Mouse (Mus musculus): Measurements from ENCODE around the gene Fignl1. TPM values are rescaled to one million over a fixed set of nuclear protein-coding genes. Genes with fewer than 3 reads are reported as not detected.

The Fignl1 gene
- total and polyA plus RNA-seq, 2 experiments from 2014 or later = 10.8 to 12.0 TPM

GRCm38 (mm10) chr11:11836713-11837370, 28.1 kb upstream of the Fignl1 start:
- Histone ChIP-seq H3K4me2 (ENCODE audit: low read depth, low read length) (peak overlapping the region; percentile 53), H3K9me3 (replicated peaks; ENCODE audit: control insufficient read depth, low read length) (no peaks in the 10 kb centered on the region), H3K36me3 (replicated peaks; ENCODE audit: control insufficient read depth, insufficient read depth, low read length) (no peaks in the 10 kb centered on the region), H3K27me3 (ENCODE audit: control insufficient read depth, insufficient read depth, low read length) (no peaks in the 10 kb centered on the region), H3K4me1 (ENCODE audit: control insufficient read depth, insufficient read depth) (peaks cover 56% of the 10 kb centered on the region), H3K4me3 (ENCODE audit: low read depth, low read length) (peak overlapping the region; percentile 18), H3K9ac (replicated peaks; ENCODE audit: low read depth, low read length) (peak overlapping the region; percentile 55), H3K27ac (ENCODE audit: low read depth) (peak overlapping the region; percentile 81)
- TF ChIP-seq EP300 (IDR thresholded peaks at IDR 0.05; ENCODE audit: low read depth) (no peak), CTCF (IDR thresholded peaks at IDR 0.05; ENCODE audit: low read depth) (no peak)
- WGBS = 7% methylated on average over 18 of the region's 18 CpGs
- ATAC-seq (ENCODE audit: insufficient read depth, low read depth) (peak; percentile 64), DNase-seq (ENCODE audit: low spot score) (no peak)

GRCm38 (mm10) chr11:11836262-11836661, 27.5 kb upstream of the Fignl1 start:
- 13% methylated on average over 8 of the region's 8 CpGs for WGBS
- 0 out of 2 replicates have a peak overlapping the region, but pooled peaks have one; percentile 18 for H3K4me3 ChIP-seq (ENCODE audit: low read depth, low read length)
- H3K27me3 ChIP-seq (ENCODE audit: control insufficient read depth, insufficient read depth, low read length) = no peaks in the 10 kb centered on the region
- no peak for ATAC-seq (ENCODE audit: insufficient read depth, low read depth)
- H3K27ac ChIP-seq (ENCODE audit: low read depth) = peak overlapping the region; percentile 81
- H3K36me3 ChIP-seq (replicated peaks; ENCODE audit: control insufficient read depth, insufficient read depth, low read length) = no peaks in the 10 kb centered on the region
- H3K4me1 ChIP-seq (ENCODE audit: control insufficient read depth, insufficient read depth) = peaks cover 58% of the 10 kb centered on the region
- H3K4me2 ChIP-seq (ENCODE audit: low read depth, low read length) = peak overlapping the region; percentile 53
- no peak for DNase-seq (ENCODE audit: low spot score)
- H3K9ac ChIP-seq (replicated peaks; ENCODE audit: low read depth, low read length) = peak overlapping the region; percentile 55
- H3K9me3 ChIP-seq (replicated peaks; ENCODE audit: control insufficient read depth, low read length) = no peaks in the 10 kb centered on the region
- TF ChIP-seq CTCF (IDR thresholded peaks at IDR 0.05; ENCODE audit: low read depth) (no peak), EP300 (IDR thresholded peaks at IDR 0.05; ENCODE audit: low read depth) (no peak)

GRCm38 (mm10) chr11:11835791-11836190, 27.0 kb upstream of the Fignl1 start:
- peaks cover 58% of the 10 kb centered on the region for H3K4me1 ChIP-seq (ENCODE audit: control insufficient read depth, insufficient read depth)
- no peak overlapping the region for H3K9ac ChIP-seq (replicated peaks; ENCODE audit: low read depth, low read length)
- DNase-seq (ENCODE audit: low spot score) = no peak
- H3K27me3 ChIP-seq (ENCODE audit: control insufficient read depth, insufficient read depth, low read length) = no peaks in the 10 kb centered on the region
- peak overlapping the region; percentile 81 for H3K27ac ChIP-seq (ENCODE audit: low read depth)
- no peaks in the 10 kb centered on the region for H3K36me3 ChIP-seq (replicated peaks; ENCODE audit: control insufficient read depth, insufficient read depth, low read length)
- no peak for ATAC-seq (ENCODE audit: insufficient read depth, low read depth)
- H3K9me3 ChIP-seq (replicated peaks; ENCODE audit: control insufficient read depth, low read length) = no peaks in the 10 kb centered on the region
- no peak overlapping the region for H3K4me3 ChIP-seq (ENCODE audit: low read depth, low read length)
- 72% methylated on average over 4 of the region's 4 CpGs for WGBS
- TF ChIP-seq EP300 (IDR thresholded peaks at IDR 0.05; ENCODE audit: low read depth) = no peak
- no peak for TF ChIP-seq CTCF (IDR thresholded peaks at IDR 0.05; ENCODE audit: low read depth)
- H3K4me2 ChIP-seq (ENCODE audit: low read depth, low read length) = no peak overlapping the region

- no peak overlapping the region for H3K9ac ChIP-seq (replicated peaks; ENCODE audit: low read depth, low read length)
- H3K27ac ChIP-seq (ENCODE audit: low read depth) = peak overlapping the region; percentile 45; the same call in 1 of the 2 replicates
- no peak for TF ChIP-seq EP300 (IDR thresholded peaks at IDR 0.05; ENCODE audit: low read depth)
- no peak for TF ChIP-seq CTCF (IDR thresholded peaks at IDR 0.05; ENCODE audit: low read depth)
- no peak overlapping the region for H3K4me3 ChIP-seq (ENCODE audit: low read depth, low read length)
- peaks cover 58% of the 10 kb centered on the region for H3K4me1 ChIP-seq (ENCODE audit: control insufficient read depth, insufficient read depth)
- no peaks in the 10 kb centered on the region for H3K27me3 ChIP-seq (ENCODE audit: control insufficient read depth, insufficient read depth, low read length)
- WGBS = 28% methylated on average over 6 of the region's 6 CpGs
- no peaks in the 10 kb centered on the region for H3K36me3 ChIP-seq (replicated peaks; ENCODE audit: control insufficient read depth, insufficient read depth, low read length)
- no peaks in the 10 kb centered on the region for H3K9me3 ChIP-seq (replicated peaks; ENCODE audit: control insufficient read depth, low read length)
- DNase-seq (ENCODE audit: low spot score) = no peak
- no peak overlapping the region for H3K4me2 ChIP-seq (ENCODE audit: low read depth, low read length)
- ATAC-seq (ENCODE audit: insufficient read depth, low read depth) = no peak
These were observed 26.6 kb upstream of the Fignl1 start for GRCm38 (mm10) chr11:11835361-11835760.

- Histone ChIP-seq H3K27me3 (ENCODE audit: control insufficient read depth, insufficient read depth, low read length) (no peaks in the 10 kb centered on the region), H3K4me2 (ENCODE audit: low read depth, low read length) (no peak overlapping the region), H3K4me1 (ENCODE audit: control insufficient read depth, insufficient read depth) (peaks cover 70% of the 10 kb centered on the region), H3K4me3 (ENCODE audit: low read depth, low read length) (no peak overlapping the region), H3K9me3 (replicated peaks; ENCODE audit: control insufficient read depth, low read length) (no peaks in the 10 kb centered on the region), H3K9ac (replicated peaks; ENCODE audit: low read depth, low read length) (no peak overlapping the region), H3K36me3 (replicated peaks; ENCODE audit: control insufficient read depth, insufficient read depth, low read length) (no peaks in the 10 kb centered on the region), H3K27ac (ENCODE audit: low read depth) (peak overlapping the region; percentile 88)
- TF ChIP-seq CTCF (IDR thresholded peaks at IDR 0.05; ENCODE audit: low read depth) = no peak
- no peak for TF ChIP-seq EP300 (IDR thresholded peaks at IDR 0.05; ENCODE audit: low read depth)
- 52% methylated on average over 8 of the region's 8 CpGs for WGBS
- no peak for DNase-seq (ENCODE audit: low spot score)
- no peak for ATAC-seq (ENCODE audit: insufficient read depth, low read depth)
These were observed 24.3 kb upstream of the Fignl1 start for GRCm38 (mm10) chr11:11833100-11833499.

- TF ChIP-seq EP300 (IDR thresholded peaks at IDR 0.05; ENCODE audit: low read depth) (no peak), CTCF (IDR thresholded peaks at IDR 0.05; ENCODE audit: low read depth) (no peak)
- Histone ChIP-seq H3K4me3 (ENCODE audit: low read depth, low read length) (no peak overlapping the region), H3K4me2 (ENCODE audit: low read depth, low read length) (no peak overlapping the region), H3K27ac (ENCODE audit: low read depth) (peak overlapping the region; percentile 88), H3K27me3 (ENCODE audit: control insufficient read depth, insufficient read depth, low read length) (no peaks in the 10 kb centered on the region), H3K4me1 (ENCODE audit: control insufficient read depth, insufficient read depth) (peaks cover 68% of the 10 kb centered on the region), H3K9me3 (replicated peaks; ENCODE audit: control insufficient read depth, low read length) (no peaks in the 10 kb centered on the region), H3K36me3 (replicated peaks; ENCODE audit: control insufficient read depth, insufficient read depth, low read length) (no peaks in the 10 kb centered on the region), H3K9ac (replicated peaks; ENCODE audit: low read depth, low read length) (peak overlapping the region; percentile 15; the same call in 1 of the 2 replicates)
- ATAC-seq (ENCODE audit: insufficient read depth, low read depth) = no peak
- no peak for DNase-seq (ENCODE audit: low spot score)
- 18% methylated on average over 6 of the region's 6 CpGs for WGBS
These were observed 24.0 kb upstream of the Fignl1 start for GRCm38 (mm10) chr11:11832755-11833084.

Measured in heart, postnatal 0 days (tissue).